Mouse (Mus musculus) left cerebral cortex, adult 9 months (tissue): ENCODE measurements around the gene Trmt5.

ENCODE experiments used
- DNase-seq, 2 experiments: peaks; one replicate each; pipeline ENCODE4 v3.0.0; 2022; ENCODE audit warnings: low spot score in 2 of 2

Trmt5 gene

GRCm38 (mm10) chr12:73286287-73287092 lies at the start of gene Trmt5, which contains the start of gene Slc38a6:
Gene Trmt5 (minus strand): TSS chr12:73286710.
Gene Slc38a6 (plus strand): TSS chr12:73286779.
- peak; percentile 80 to 94 for DNase-seq

GRCm38 (mm10) chr12:73334051-73334551 lies 47.6 kb upstream of the Trmt5 start:
- DNase-seq, result peak in 1 of 2 experiments; percentile 8

- DNase-seq, result no peak
These were observed 46.2 kb upstream of the Trmt5 start for GRCm38 (mm10) chr12:73332701-73333100.

GRCm38 (mm10) chr12:73330236-73330635 lies 43.7 kb upstream of the Trmt5 start:
- peak in 1 of 2 experiments; percentile 40 for DNase-seq

GRCm38 (mm10) chr12:73328448-73329167 lies 42.1 kb upstream of the Trmt5 start:
- no peak for DNase-seq

GRCm38 (mm10) chr12:73327381-73327780 lies 40.9 kb upstream of the Trmt5 start:
- DNase-seq, result no peak

- no peak for DNase-seq
These were observed 39.1 kb upstream of the Trmt5 start for GRCm38 (mm10) chr12:73325617-73326016.

GRCm38 (mm10) chr12:73325181-73325580 lies 38.7 kb upstream of the Trmt5 start:
- no peak for DNase-seq

- peak in 1 of 2 experiments; percentile 5 for DNase-seq
These were observed 38.2 kb upstream of the Trmt5 start for GRCm38 (mm10) chr12:73324742-73325141.

- DNase-seq, result peak; percentile 13 to 55
These were observed 37.7 kb upstream of the Trmt5 start for GRCm38 (mm10) chr12:73324180-73324586.

- DNase-seq, result no peak
These were observed 31.5 kb upstream of the Trmt5 start for GRCm38 (mm10) chr12:73317706-73318686.

- DNase-seq, result no peak
These were observed 22.2 kb upstream of the Trmt5 start for GRCm38 (mm10) chr12:73308711-73309110.

- DNase-seq, result no peak
These were observed 21.2 kb upstream of the Trmt5 start for GRCm38 (mm10) chr12:73307750-73308149.

GRCm38 (mm10) chr12:73304636-73305035 lies 18.1 kb upstream of the Trmt5 start:
- DNase-seq, result no peak

- no peak for DNase-seq
These were observed 14.0 kb upstream of the Trmt5 start for GRCm38 (mm10) chr12:73300531-73300930.

- DNase-seq, result no peak
These were observed 12.1 kb upstream of the Trmt5 start for GRCm38 (mm10) chr12:73298621-73299020.

- no peak for DNase-seq
These were observed 9.1 kb upstream of the Trmt5 start for GRCm38 (mm10) chr12:73295505-73296140.

GRCm38 (mm10) chr12:73294884-73295283 lies 8.4 kb upstream of the Trmt5 start:
- DNase-seq, result no peak

GRCm38 (mm10) chr12:73288626-73289025 lies 2.1 kb upstream of the Trmt5 start:
- DNase-seq, result no peak

- DNase-seq, result no peak
These were observed 1.1 kb upstream of the Trmt5 start for GRCm38 (mm10) chr12:73287609-73288008.

- no peak for DNase-seq
These were observed 11.6 kb downstream of the Trmt5 start for GRCm38 (mm10) chr12:73274921-73275320.
